Mouse (Mus musculus) 3134 (cell line): ENCODE measurements around the gene Ifitm7.
"Not testable (repeated sequence)": the region's sequence is repeated elsewhere in the genome, so short reads cannot be mapped to it uniquely, and the experiment has no call there.

ENCODE experiments used
- DNase-seq: peaks from one replicate; pipeline ENCODE4 v3.0.0-alpha.2; 2011; ENCODE audit warnings: low spot score; ENCODE audit not compliant: insufficient read length; ENCODE audit errors: extremely low read depth

Ifitm7 gene

DNA sequence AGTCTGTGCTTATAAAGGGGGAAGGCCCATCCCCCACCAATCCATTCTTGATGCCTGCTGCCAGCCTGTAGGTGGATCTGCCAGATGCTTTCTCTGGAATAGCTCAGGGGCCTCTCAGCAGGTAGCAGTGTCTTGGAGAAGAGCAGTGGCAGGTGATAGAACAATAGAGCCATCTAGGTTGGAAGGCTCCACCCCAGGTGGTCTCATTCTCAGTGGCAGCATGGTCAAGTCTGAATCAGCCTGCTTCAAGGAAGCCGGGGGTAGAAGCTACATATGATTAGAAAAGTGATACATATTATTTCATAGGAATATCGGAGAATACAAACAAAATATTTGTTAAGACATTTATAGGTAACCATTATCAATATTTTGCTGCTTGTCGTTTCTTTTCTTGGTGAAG is 5.0 kb downstream of the Ifitm7 start:
- not testable (repeated sequence) for DNase-seq

DNA sequence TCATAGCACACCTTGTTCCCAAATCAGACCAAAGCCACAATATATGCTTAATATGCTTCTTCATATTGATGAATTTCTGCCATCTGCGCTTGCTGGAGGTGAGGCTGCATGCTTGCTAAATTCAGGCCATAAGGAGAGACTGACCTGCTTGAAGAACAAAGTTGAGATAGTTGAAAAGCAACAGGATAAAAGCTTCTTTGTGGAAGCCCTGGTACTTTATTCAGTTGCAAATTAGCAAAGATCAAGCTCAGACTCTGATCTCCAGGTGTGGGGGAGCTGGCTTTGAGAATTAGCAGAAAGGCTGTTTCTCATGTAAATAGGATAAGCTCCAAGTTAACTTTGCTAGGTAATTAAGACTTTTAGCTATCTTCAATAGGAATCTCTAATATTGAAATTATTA is 9.7 kb downstream of the Ifitm7 start:
- not testable (repeated sequence) for DNase-seq

DNA sequence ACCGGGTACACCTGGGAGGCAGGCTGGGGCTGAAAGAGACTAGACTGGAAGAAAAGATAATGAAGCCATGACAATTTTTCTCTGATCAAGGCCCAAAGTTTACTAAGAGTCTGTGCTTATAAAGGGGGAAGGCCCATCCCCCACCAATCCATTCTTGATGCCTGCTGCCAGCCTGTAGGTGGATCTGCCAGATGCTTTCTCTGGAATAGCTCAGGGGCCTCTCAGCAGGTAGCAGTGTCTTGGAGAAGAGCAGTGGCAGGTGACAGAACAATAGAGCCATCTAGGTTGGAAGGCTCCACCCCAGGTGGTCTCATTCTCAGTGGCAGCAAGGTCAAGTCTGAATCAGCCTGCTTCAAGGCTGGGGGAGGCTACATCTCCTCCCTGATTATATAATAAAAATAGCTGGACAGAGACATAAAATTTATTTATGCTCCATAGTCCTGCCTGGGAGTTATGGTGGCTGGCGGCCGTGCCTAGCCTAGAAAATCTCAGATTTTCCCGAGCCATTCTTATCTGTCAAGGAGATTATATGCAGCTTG is 10.3 kb downstream of the Ifitm7 start:
- DNase-seq = not testable (repeated sequence)

DNA sequence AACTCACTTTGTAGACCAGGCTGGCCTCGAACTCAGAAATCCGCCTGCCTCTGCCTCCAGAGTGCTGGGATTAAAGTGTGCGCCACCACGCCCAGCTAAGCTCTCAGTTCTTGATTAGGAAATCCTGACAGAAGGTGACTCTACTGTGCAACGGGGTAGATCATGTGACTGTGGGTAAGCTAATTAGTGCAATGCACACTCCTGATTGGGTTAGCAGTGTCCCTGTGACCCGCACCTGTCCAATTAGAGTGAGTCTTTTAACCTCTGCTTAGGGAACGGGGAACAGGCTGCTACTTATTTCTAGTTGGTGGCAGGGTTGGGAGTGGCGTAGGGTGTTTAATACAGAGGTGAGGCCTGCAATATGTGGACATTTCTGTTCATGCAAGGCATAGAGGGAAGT is 14.6 kb downstream of the Ifitm7 start:
- no peak for DNase-seq

DNA sequence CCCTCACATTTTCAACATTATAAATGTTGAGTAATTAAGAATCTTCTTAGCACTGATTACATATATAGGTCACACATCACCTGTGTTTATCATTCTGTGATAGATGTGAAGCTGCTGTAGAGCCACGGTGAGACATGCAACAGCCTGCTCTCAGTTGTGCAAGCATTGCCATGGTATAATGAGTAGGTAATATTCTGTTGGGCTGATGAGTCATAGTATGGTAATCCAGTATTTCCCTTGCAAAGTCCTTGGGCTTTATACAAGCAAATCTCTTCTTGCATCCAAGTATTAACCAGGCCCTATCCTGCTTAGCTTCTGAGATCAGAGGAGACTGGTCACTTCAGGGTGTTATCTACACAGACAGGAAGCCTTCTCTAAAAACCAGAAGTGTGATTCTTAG is 17.6 kb downstream of the Ifitm7 start:
- DNase-seq = peak; percentile 24

DNA sequence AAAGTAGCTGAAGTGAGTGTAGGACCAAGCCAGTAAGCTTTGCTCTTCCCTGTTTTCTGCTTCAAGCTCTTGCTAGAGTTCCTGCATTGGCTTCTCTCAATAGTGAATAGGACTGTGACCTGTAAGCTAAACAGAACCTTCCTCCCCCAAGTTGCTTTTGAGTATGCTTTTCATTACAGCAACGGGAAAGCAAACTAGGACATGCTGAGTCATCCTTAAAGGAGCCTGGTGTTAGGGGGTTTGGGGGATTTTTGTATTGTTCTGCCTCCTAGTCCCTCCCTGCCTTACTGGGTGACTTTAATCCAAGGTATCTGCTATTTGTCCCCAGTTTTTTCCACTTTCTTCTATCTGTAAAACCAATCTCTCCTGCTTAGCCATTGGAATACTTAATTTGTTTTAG is 24.6 kb downstream of the Ifitm7 start:
- DNase-seq = no peak

DNA sequence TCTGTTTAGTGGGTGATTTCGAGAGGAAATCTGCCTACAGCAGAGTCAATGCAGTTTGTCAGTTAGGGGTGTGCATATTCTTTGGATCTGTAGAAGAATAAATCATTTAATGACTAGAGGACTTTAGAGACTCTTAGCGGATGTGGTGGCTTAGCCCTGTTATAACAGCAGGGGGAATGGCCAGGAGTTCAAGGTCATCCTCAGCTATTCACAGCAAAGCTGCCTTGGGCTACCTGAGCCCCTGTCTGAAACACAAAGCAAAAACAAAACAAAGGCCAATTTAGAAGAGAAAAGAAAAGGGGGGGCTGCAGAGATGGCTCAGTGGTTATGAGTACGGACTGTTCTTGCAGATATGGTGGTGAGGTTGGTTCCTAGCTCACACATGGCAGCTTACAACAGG is 35.4 kb downstream of the Ifitm7 start:
- no peak for DNase-seq

DNA sequence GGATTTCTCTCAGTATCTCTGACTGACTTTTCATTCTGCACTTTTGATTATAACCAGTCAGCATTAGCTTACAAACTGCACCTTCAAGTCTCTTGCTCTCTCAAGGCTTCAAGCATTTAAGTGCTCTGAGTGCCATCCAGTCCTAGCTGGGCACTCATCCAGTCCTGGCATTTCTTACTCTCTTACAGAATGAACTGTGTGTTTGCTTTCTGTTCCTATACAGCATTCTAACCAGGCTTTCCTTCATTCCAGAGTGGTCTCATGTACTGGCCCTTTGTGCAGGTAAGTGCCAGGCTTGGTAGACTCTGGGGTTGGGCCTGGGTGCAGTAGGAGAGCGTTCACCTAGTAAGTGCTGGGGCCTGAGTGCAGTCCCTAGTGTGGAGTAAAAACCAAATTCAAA is 40.4 kb downstream of the Ifitm7 start:
- DNase-seq = no peak

DNA sequence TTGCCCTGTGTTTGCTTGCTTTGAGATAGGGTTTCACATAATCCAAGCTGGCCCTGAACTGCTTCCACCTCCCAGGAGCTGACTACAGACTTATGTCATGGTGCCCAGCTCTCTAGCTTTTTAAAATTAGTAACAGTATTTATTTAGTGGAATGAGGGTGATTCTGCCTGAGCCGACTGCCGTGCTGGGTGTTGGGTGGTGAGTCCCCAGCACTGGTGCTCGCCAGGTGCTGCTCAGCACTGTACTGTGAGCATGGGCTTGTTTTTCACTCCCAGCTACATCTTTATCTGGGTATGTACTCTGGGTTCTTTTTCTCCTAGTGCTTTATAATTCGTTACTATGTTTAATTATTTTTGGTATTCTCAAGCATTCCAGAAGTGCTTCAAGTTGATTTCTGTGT is 41.5 kb downstream of the Ifitm7 start:
- no peak for DNase-seq

DNA sequence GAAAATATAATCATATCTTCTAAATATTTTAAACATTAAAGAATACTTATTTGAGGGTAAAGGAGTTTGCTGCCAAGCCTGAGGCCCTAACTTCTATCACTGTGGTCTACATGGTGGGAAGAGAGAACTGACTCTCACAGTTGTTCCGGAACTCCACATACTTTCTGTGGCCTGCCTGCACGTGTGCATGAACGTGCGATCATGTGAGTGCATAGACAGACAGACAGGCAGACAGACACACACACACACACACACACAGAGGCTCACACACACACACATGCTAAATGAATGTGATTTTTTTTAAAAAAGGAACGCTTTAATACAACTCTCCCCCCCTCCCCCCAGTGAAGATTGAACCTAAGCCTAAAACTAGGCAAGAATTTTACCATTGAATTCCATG is 41.9 kb downstream of the Ifitm7 start:
- no peak for DNase-seq

DNA sequence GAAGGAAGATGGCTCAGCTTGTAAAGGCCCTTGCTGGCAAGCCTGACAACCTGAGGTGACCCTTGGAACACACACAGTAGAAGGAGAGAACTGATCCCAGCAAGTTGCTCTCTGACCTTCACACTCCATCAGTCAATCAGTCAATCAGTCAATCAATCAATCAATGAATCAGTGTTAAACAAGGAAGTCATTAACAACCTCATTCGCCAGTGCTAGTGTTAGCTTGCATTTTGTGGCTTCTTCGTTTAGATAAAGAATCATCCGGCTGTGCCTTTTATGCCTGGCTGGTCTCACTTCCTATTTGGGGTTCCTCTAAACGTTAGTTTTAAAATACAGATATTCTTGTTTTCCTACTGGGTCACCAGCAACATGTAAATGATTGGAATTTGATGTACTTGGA is 42.5 kb downstream of the Ifitm7 start:
- DNase-seq = no peak

DNA sequence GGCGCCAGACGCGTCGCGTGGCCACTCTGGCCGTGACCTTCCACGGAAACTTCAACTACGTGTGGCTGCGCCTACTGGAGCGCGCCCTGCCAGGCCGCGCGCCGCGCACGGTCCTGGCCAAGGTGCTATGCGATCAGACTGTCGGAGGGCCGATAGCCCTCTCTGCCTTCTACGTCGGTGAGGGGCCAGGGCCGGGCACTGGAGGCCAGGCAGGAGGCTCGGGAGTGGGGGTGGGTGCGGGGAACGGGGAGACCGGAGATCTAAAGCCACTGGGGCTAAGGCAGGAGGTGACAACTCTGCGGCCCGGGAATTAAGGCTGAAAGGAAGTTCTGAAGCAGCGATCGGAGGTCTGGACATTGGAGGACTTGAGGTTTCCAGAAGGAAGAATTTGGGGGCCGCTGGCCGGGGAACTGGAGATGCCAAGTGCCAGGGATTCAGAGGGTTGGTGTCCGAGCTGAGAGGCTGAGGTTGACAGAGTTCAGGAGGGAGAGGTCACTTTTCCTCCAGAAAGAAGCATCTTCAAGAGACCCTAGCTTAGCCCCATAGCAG is 45.8 kb downstream of the Ifitm7 start:
- DNase-seq = no peak

DNA sequence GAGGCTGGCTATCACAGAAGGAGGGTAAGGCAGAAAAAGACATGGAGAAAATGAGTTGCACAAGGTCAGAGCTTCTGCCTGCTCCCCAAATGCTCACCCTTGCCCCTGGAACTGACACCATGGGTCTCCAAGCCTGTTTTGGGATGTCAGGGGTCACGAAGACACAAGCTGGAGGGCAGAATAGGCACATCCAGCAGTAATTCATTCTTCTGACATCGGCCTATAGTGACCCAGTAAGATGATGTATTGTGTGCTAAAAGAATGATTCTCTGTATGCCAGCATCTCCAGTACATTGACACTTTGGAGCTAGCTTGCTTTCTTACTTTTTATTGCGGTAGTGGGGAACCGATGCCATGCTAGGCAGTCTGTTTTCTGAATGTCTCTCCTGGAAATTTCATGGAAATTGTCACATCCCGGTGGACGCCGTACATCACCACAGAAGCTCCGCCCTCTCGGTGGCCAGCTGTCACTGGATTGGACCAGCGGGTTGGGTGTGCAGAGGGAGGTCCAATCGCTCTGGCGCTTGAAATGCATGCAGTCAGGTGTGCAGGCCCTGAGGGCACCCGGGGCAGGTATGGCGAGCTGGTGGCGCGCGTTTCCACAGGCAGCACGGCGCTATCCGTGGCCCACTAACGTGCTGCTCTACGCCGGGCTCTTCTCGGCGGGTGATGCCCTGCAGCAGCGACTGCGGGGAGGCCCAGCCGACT is 46.4 kb downstream of the Ifitm7 start:
- DNase-seq = no peak
